Mouse (Mus musculus) neural tube, embryonic 11.5 days (tissue): ENCODE data around the gene Crim1. TPM values are rescaled to one million over a fixed set of nuclear protein-coding genes. Genes with fewer than 3 reads are reported as not detected.

Source experiments
- ATAC-seq: fragments of 200-750 bp; cut with Nextera tagmentation; 2 replicates; pipeline ENCODE4 v1.8.0; 2017; ENCODE audit warnings: moderate number of reproducible peaks, mild to moderate bottlenecking, moderate TSS enrichment, moderate library complexity; ENCODE audit not compliant: insufficient read depth, low FRiP score, low TSS enrichment
- DNase-seq: peaks from one replicate; pipeline ENCODE4 v3.0.0-alpha.2; 2015; ENCODE audit warnings: low spot score
- H3K27ac ChIP-seq: fragments of 300-500 bp; sonication (generic); 2 replicates; pipeline ENCODE4 v1.5.1; 2014; ENCODE audit warnings: low read depth, mild to moderate bottlenecking, low read length
- H3K27me3 ChIP-seq: fragments of 300-500 bp; sonication (generic); 2 replicates; pipeline ENCODE4 v1.6.1; 2014; ENCODE audit warnings: mild to moderate bottlenecking, low read length, mixed read lengths; ENCODE audit not compliant: control insufficient read depth, insufficient read depth
- H3K36me3 ChIP-seq: fragments of 300-500 bp; sonication (generic); 2 replicates; pipeline ENCODE4 v1.6.1; 2014; ENCODE audit warnings: mild to moderate bottlenecking, low read length, moderate library complexity, mixed read lengths; ENCODE audit not compliant: control insufficient read depth, insufficient read depth
- H3K4me1 ChIP-seq: fragments of 300-500 bp; sonication (generic); 2 replicates; pipeline ENCODE4 v1.6.1; 2014; ENCODE audit warnings: low read length, mixed read lengths; ENCODE audit not compliant: control insufficient read depth, insufficient read depth
- H3K4me2 ChIP-seq: fragments of 300-500 bp; sonication (generic); 2 replicates; pipeline ENCODE4 v1.6.1; 2014; ENCODE audit warnings: low read depth, mild to moderate bottlenecking, moderate library complexity
- H3K4me3 ChIP-seq: fragments of 300-500 bp; sonication (generic); 2 replicates; pipeline ENCODE4 v1.5.1; 2014; ENCODE audit warnings: low read depth, low read length
- H3K9ac ChIP-seq: fragments of 300-500 bp; sonication (generic); 2 replicates; pipeline ENCODE4 v1.6.1; 2014; ENCODE audit warnings: mild to moderate bottlenecking, low read length
- H3K9me3 ChIP-seq: fragments of 300-500 bp; sonication (generic); 2 replicates; pipeline ENCODE4 v1.6.1; 2016; ENCODE audit warnings: low read length; ENCODE audit not compliant: control insufficient read depth
- WGBS: fragments of 180-500 bp; shearing (Covaris S2); extraction: QIAGEN DNeasy Blood & Tissue Kit; methylation state at CpG from one replicate; pipeline ENCODE4 v1.1.7; 2014; 5-methylcytosine and 5-hydroxymethylcytosine counted together
- polyA plus RNA-seq: library from polyadenylated mRNA; unstranded; fragments of >200 nt; fragmentation: Nextera tagmentation; extraction: Ambion mirVana; gene quantifications from 2 replicates; pipeline ENCODE4 v1.2.1, GENCODE M21; 2014

Gene Crim1
- polyA plus RNA-seq, 1 experiment from 2014 or later = 5.6 TPM

DNA sequence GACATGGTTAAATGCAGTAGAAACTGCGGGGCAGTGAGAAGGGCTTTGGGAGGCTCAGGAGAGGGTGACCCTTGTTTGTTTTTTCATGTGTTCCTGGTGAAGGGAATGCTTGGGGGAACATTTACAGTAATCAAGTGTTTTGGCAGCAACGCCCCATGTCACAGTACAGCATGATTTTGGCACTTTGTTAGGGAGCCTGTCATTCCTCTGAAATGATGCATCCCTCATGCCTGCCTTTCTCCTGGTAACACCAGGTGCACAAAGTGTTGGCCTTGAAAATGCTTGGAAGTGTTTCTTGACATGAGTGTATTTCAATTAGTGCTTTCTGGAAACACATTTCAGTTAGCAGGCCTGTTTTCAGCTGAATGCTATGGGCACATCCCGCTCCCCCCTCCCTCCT lies 2.7 kb downstream of the Crim1 start:
- no peaks in the 10 kb centered on the region for H3K9me3 ChIP-seq
- no peak overlapping the region for H3K27ac ChIP-seq
- ATAC-seq (no peak), DNase-seq (no peak)
- H3K36me3 ChIP-seq = no peaks in the 10 kb centered on the region
- peak overlapping the region; percentile 2; the same call in 1 of the 2 replicates for H3K4me3 ChIP-seq
- no peak overlapping the region for H3K9ac ChIP-seq
- H3K4me2 ChIP-seq = peak overlapping the region; percentile 99
- H3K4me1 ChIP-seq = peaks cover 15% of the 10 kb centered on the region
- 38% methylated on average over 3 of the region's 3 CpGs for WGBS
- 0 out of 2 replicates have a peak, but pooled peaks cover 4% of the 10 kb centered on the region for H3K27me3 ChIP-seq

DNA sequence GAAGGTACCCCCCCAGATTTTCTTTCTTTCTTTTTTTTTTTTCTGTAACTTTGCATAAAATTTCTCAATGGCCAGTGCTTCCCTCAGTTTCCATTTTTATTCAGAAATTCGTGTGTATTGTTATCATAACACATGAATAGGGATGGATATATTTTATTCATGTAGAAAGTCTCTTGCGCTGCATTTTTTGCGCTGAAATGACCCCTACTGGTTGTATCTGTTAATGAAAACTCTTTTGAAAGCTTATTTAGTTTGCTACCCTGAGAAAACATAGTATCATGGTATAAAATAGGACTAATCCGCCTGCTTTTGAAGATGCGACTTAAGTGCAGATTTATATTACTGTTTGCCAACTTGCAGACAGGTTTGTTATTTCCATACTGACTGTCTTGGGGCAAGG lies 3.4 kb downstream of the Crim1 start:
- Histone ChIP-seq H3K9ac (no peak overlapping the region), H3K36me3 (no peaks in the 10 kb centered on the region), H3K4me3 (no peak overlapping the region), H3K4me2 (no peak overlapping the region), H3K4me1 (peaks cover 15% of the 10 kb centered on the region), H3K27me3 (0 out of 2 replicates have a peak, but pooled peaks cover 3% of the 10 kb centered on the region), H3K27ac (no peak overlapping the region), H3K9me3 (no peaks in the 10 kb centered on the region)
- DNase-seq (no peak), ATAC-seq (no peak)
- WGBS = 60% methylated on average over 5 of the region's 5 CpGs

DNA sequence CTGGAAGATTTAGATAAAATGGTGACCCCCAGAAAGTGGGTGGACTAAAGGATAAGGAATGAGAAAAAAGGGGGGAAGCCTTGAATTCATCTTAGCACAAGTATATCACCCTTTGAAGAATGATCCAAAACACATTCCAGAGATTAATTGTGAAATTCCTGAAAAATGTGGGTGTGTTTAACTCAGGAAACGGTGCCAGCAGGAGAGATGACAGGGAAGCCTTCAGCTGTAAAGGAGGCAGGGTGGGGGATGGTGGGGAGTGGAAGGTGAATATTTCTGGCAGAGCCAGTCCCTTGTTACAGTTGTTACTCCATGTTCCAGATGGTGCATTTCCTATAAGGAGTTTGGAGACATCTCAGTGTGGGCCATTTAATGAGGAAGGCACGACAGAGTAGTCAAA lies 6.4 kb downstream of the Crim1 start:
- no peak overlapping the region for H3K27ac ChIP-seq
- no peaks in the 10 kb centered on the region for H3K27me3 ChIP-seq
- ATAC-seq = no peak
- H3K36me3 ChIP-seq = no peaks in the 10 kb centered on the region
- no peak overlapping the region for H3K4me3 ChIP-seq
- no peak overlapping the region for H3K4me2 ChIP-seq
- no peaks in the 10 kb centered on the region for H3K9me3 ChIP-seq
- WGBS = 42% methylated on average over 2 of the region's 2 CpGs
- peaks cover 9% of the 10 kb centered on the region for H3K4me1 ChIP-seq
- DNase-seq = no peak
- no peak overlapping the region for H3K9ac ChIP-seq

DNA sequence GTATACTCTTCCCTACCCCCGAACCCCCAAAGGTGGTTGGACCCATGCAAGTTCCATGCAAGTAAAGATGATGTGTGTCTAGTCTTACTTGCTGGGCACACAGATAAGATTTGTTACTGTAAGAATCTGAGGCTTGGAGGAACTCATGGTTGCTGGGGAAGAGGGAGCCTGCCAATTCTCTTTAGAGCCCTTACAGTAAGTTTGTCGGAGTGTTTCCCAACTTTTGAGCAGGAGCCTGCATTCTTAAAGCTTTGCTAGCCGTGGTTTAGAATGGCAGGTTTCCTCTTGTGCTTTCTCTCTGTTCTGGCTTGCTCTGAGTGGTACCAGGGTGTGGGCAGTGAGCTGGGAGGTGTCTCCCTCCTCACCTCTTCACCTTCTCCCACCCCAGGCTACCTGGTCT lies 7.2 kb downstream of the Crim1 start:
- no peak overlapping the region for H3K4me3 ChIP-seq
- H3K4me1 ChIP-seq = 0 out of 2 replicates have a peak, but pooled peaks cover 6% of the 10 kb centered on the region
- no peak overlapping the region for H3K27ac ChIP-seq
- 88% methylated on average over 3 of the region's 3 CpGs for WGBS
- H3K36me3 ChIP-seq = no peaks in the 10 kb centered on the region
- no peak for ATAC-seq
- no peak overlapping the region for H3K4me2 ChIP-seq
- no peaks in the 10 kb centered on the region for H3K9me3 ChIP-seq
- DNase-seq = no peak
- no peak overlapping the region for H3K9ac ChIP-seq
- H3K27me3 ChIP-seq = no peaks in the 10 kb centered on the region

DNA sequence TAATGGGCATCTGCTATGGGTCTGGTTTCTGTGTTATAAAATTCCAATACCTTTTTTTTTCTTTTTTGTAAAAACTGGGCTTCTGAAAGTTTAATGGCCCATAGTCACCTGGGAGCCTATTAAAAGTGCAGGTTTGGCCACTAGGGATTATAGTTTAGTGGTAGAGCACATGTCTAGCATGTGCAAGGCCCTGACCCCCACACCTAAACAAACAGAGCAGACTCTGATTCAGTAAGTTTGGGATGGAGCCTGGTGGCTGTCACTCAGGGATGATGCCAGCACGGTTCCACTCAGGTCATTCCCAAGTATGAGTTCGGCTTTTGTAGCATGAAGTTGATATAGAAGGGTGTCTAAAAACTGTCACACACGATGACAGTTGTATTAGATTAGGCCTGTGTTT lies 8.8 kb downstream of the Crim1 start:
- DNase-seq (no peak), ATAC-seq (no peak)
- no peak overlapping the region for H3K4me2 ChIP-seq
- no peaks in the 10 kb centered on the region for H3K36me3 ChIP-seq
- no peak overlapping the region for H3K9ac ChIP-seq
- no peak overlapping the region for H3K4me3 ChIP-seq
- H3K4me1 ChIP-seq = 0 out of 2 replicates have a peak, but pooled peaks cover 3% of the 10 kb centered on the region
- H3K27me3 ChIP-seq = no peaks in the 10 kb centered on the region
- no peaks in the 10 kb centered on the region for H3K9me3 ChIP-seq
- WGBS = 69% methylated on average over 3 of the region's 3 CpGs
- no peak overlapping the region for H3K27ac ChIP-seq

DNA sequence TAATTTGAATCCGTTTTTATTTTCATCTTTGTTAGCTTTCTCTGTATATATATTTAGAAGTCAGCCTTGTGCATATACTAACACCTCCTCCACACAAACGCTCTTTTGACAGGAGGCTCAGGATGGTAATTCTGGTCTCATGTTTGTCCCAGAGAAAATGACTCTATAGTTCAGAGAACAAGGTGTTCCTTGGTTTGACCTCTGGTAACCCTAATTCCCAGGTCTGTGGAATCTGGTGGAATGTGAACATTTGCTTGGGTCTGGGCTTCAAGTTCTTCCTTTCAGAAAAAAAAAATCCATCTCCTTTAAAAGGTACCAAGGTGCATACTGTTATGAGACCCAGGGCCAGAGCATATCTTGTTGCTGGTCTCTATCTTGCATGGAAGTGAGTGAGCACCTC lies 9.6 kb downstream of the Crim1 start:
- Histone ChIP-seq H3K4me2 (no peak overlapping the region), H3K36me3 (no peaks in the 10 kb centered on the region), H3K27me3 (no peaks in the 10 kb centered on the region), H3K9ac (no peak overlapping the region), H3K4me1 (0 out of 2 replicates have a peak, but pooled peaks cover 3% of the 10 kb centered on the region), H3K4me3 (no peak overlapping the region), H3K27ac (no peak overlapping the region), H3K9me3 (no peaks in the 10 kb centered on the region)
- DNase-seq (no peak), ATAC-seq (no peak)
- 91% methylated on average over 2 of the region's 2 CpGs for WGBS

DNA sequence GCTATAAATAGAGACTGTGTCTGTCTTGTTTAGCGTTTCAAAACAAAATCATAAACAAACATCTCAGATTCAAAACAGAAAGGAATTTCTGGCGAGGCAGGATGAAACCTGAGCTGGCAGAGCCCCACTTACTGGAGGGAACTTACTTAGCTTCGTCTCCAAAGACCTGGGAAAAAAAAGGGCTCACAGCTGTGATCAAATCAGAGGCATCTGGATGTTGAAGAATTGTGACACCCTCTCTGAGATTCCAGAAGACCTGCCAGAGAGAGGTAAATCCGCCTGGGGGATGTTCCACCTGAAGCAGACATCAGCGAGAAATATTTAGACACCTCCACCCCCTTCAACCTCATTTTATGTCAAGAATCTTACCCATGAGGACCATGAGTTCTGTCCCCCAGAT lies 11.8 kb downstream of the Crim1 start:
- Histone ChIP-seq H3K4me3 (no peak overlapping the region), H3K9me3 (no peaks in the 10 kb centered on the region), H3K36me3 (no peaks in the 10 kb centered on the region), H3K27ac (no peak overlapping the region), H3K9ac (no peak overlapping the region), H3K4me2 (no peak overlapping the region), H3K27me3 (no peaks in the 10 kb centered on the region), H3K4me1 (no peaks in the 10 kb centered on the region)
- ATAC-seq (no peak), DNase-seq (no peak)
- 73% methylated on average over 5 of the region's 5 CpGs for WGBS

DNA sequence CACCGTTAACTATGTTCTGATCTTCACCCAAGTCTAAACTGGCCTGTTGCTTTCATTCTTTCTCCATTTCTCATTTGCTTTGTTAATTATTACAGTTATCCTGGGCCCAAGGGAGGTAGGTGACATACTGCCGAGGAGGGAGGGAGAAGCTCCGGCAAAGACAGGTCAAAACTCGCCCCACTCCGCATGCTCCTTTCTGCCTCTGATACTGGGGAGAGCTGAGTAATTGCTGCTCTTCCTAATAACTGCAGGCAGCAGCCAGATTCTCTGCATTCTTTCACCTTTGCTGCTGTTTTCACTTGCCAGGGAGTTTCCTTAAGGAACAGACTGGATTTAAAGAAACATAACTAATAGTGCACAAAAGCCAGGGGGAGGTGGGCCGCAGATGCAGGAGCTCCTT lies 13.1 kb downstream of the Crim1 start:
- ATAC-seq (no peak), DNase-seq (no peak)

DNA sequence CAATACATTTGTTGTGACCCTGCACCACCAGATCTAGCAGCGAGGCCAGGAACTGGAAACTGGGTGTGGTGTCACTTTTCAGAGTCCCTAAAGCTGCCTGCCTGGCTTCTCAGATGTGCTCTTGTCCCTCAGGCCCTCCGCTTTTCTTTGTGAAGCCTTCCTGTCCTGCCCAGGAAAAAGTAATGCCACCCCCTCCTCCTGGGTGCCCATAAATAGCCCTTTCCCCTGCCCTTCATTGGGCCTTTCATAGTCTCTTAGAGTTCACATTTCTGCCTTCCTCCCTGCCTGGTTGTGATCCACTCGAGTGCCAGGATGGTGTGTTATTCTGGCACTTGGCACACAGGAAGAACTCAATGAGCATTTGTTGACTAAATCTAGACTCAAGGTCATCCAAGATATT lies 16.5 kb downstream of the Crim1 start:
- ATAC-seq = no peak
- WGBS = 73% methylated on average over 3 of the region's 3 CpGs
- H3K4me1 ChIP-seq = no peaks in the 10 kb centered on the region

More for the DNA sequence above, 13.1 kb downstream of the Crim1 start:
- no peaks in the 10 kb centered on the region for H3K9me3 ChIP-seq
- H3K27ac ChIP-seq = no peak overlapping the region
- no peak overlapping the region for H3K4me2 ChIP-seq
- no peaks in the 10 kb centered on the region for H3K4me1 ChIP-seq
- no peak overlapping the region for H3K9ac ChIP-seq
- H3K27me3 ChIP-seq = no peaks in the 10 kb centered on the region
- no peaks in the 10 kb centered on the region for H3K36me3 ChIP-seq
- WGBS = 57% methylated on average over 6 of the region's 6 CpGs
- no peak overlapping the region for H3K4me3 ChIP-seq

More for the DNA sequence above, 16.5 kb downstream of the Crim1 start:
- Histone ChIP-seq H3K27ac (no peak overlapping the region), H3K9me3 (no peaks in the 10 kb centered on the region), H3K27me3 (no peaks in the 10 kb centered on the region), H3K9ac (no peak overlapping the region), H3K4me2 (no peak overlapping the region), H3K4me3 (no peak overlapping the region), H3K36me3 (no peaks in the 10 kb centered on the region)
- no peak for DNase-seq
